Mouse (Mus musculus) G1E (cell line): ENCODE measurements at regions not wholly inside any gene's neighbourhood (a gene's known extent, or its start where the extent isn't known, plus 50 kb on each side); places are given as distances from the start of the nearest gene placed in this dataset.

Source experiments
- CTCF ChIP-seq: IDR thresholded peaks from 2 replicates; pipeline ENCODE4 v1.5.1; 2012; ENCODE audit warnings: low read depth, low read length, inconsistent platforms, mixed read lengths
- TAL1 ChIP-seq: conservative IDR thresholded peaks from 2 replicates; pipeline ENCODE4 v1.6.1; 2012; ENCODE audit warnings: low read depth, low read length, inconsistent platforms, mixed read lengths

- no peak for TF ChIP-seq CTCF
- TF ChIP-seq TAL1: no peak
Measured at GRCm38 (mm10) chr5:133341973-133342372, 757.5 kb upstream of the Castor2 start.
